Mouse (Mus musculus) c-Kit-positive CD71-positive TER-119-positive erythroid progenitor cells, embryonic 14.5 days (primary cell): ENCODE data around the gene Alox5ap.
A peak's percentile ranks its signal among the peaks of the same experiment; 100 is the strongest.

Experiments
- DNase-seq: peaks from one replicate; pipeline ENCODE4 v3.0.0-alpha.2; 2013; ENCODE audit warnings: low spot score

The Alox5ap gene

DNA sequence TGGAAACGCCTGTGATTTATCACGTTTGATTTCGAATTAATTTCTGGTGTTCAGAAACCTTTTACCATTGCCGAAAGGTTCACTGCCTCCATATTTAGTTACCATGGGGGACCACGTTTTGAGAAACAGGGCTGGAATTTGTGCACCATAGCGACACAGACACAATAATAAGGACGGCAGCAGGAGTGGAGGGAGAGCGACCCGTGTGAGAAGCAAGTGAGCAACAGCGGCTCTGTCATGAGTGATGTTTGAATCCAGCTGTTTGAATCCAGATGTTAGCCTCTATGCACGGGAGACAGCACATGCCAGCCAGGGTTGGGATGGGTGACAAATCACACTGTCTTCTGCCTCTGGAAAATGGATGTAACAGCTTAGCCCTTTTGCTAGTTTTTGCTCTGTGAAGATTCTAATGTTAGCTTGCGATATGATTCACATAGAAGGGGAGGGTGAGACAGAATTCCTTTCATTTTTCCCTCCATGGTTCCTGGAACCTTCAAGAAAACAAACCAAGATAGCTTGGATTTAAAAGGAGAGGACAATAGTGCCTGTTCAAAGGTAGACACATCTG, 50.0 kb downstream of the Alox5ap start:
- DNase-seq = no peak

DNA sequence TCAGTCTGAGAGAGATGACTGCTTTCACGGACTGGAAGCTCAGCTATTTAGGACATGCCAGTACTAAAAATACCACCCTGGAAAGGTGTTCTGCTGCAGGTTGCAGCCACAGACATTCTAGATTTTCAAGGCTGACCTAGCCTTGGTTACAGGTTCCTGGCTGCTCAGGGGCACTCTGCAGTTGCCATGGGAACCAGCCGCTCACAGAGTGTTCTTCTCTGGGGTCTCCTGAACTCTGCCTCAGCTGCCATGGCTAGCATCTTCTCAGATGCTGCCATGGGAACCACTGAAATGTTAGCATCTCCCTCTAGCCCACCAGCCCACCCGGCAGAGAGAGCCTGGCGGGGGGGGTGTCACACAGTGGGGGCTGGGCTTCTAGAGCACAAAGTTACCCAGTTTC, 52.4 kb downstream of the Alox5ap start:
- DNase-seq = no peak

DNA sequence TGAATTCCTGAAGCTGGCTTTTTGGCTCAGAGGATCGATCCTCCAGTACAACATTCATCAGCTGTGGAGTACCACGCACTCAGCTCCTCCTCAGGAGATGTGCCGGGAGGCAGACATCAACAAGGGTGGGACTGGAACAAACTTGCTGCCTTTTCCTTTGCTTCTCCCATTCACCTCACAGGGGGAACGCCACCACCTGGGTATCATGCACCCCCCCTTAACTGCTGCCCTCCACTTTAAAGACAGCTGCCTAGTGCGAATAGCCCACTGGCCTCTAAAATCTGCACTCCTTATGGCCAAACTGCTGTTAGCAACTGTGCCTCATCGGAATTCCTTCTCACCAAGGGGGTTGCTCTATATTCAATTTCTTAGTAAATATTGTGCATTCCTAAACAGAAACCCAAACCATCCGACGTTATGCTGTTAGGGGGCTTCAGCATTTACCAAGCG, 55.3 kb downstream of the Alox5ap start:
- DNase-seq = no peak

DNA sequence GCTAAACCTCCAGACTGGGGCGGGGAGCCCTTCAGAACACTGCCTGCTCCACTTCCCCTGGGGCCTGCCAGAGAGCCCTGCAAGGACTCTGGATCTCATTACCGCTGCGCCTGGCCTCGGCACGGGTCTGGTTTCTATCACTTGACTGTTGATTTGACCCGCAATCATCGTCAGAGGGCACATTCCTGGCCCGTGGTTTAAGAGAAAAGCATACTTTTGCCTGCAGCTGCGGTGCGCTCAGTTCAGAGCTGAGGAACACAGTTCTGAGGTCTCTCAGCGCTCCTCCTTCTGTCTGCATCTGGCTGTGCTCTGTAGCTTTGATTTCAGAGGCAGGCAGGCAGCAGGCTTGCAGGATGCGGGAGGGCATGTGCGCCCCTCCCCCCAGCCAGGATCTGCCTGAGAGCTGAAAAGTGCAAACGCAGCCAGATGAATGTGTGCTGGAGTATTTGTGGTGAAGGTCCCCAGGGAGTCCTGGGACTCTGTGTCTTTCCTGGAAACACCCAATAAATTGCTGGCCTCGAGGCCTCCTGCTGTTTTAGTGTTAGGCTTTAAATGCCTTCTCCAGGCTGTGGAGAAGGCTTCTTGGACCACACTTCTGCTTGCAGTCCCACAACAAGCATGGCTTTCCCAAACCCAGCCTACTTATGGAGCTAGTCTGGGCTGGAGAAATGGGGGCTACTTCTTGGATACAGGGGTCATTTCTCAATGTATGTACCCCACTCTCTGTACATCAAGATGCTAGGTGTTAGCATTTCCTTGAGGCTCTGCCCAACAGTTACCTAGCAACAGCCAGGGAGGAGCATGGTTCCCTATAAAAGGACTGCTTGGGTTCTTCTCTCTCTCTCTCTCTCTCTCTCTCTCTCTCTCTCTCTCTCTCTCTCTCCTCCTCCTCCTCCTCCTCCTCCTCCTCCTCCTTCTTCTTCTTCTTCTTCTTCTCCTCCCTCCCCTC, 56.2 kb downstream of the Alox5ap start:
- no peak for DNase-seq

DNA sequence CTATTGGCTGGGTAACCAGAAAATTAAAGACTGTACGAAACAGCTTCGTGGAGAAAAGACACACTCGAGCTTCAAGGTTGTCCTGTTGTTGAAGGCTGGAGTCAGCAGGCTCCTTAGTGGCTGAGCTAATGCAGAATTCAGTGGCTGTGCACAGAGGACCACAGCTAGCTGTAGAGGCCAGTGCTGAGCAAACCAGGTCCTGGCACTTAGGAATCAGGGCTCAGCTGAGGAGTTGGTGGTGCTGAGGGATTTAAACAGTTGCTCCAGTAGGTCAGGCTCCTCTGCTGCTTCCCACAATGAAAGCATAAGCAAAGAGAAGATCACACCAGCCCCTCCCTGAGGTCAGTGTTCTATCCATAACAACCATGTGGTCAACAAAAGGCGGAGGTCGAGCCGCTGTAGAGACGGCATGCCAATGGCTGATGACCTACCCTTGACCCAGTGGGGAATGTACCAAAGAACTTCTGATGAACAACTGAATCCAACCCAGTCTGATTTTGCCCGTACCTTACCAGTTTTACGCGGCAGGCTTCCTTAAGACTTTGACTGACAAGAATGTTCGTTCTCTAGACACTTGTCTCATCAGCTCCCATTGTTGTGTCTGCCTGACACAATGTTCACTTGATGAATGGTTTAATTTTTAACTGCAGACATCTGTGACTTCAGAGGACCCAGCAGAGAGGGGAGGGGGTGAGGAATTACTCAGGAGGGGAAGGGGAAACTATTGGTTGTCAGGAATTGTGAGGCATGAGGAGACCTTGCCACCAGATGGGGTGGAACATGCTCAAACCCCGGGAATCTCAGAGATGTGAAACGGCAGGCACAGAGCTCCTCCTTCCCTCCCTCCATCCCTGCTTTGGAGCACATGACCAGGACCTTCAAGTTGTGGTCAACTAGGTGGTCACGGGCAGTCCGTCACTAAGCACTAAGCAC, 57.6 kb downstream of the Alox5ap start:
- DNase-seq = no peak

DNA sequence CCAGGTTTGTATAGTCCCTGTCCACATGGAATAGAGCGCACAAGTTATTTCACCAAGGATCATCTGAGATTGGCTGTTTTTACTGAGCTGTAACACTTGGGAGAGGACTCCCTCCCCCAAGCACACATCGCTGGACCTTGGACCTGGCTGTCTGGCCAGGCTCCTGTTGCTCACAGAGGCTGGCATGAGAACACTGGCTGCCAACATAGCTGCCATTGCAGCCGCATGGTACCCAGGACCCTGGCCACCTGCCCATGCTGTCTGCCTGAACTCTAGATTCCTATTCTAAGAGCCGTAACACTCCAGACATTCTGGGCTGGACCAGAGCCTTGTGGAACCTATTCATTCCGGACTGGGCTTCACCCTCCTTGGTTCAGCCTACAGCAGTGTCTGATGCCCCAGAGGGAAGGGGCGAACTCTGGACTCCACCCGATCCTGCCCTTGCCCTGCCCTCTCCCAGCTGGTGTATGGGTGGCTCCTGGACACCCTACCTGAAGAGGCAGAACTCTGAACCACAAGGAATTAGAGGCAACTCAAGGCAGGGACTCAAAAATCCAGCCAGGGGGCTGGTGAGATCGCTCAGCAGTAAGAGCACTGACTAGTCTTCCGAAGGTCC, 58.5 kb downstream of the Alox5ap start:
- no peak for DNase-seq

DNA sequence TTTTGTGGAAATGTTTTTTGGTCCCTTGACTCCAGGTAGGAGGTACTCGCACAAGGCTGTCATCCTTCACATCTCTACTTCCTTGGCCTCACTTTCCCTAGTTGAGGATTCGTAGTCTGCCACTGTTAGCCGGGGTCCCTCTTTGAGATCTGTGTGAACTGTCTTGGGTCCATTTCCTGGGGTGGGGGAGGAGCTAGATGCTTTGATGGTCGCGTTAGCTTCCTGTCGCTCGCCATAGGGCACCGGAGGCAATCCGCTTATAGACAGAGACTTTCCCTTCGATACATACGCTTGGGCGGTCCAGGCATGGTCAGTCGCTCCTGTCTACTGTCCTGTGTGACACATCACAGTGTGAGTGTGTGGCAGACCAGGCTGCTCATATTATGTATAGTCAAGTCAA, 60.2 kb downstream of the Alox5ap start:
- no peak for DNase-seq

DNA sequence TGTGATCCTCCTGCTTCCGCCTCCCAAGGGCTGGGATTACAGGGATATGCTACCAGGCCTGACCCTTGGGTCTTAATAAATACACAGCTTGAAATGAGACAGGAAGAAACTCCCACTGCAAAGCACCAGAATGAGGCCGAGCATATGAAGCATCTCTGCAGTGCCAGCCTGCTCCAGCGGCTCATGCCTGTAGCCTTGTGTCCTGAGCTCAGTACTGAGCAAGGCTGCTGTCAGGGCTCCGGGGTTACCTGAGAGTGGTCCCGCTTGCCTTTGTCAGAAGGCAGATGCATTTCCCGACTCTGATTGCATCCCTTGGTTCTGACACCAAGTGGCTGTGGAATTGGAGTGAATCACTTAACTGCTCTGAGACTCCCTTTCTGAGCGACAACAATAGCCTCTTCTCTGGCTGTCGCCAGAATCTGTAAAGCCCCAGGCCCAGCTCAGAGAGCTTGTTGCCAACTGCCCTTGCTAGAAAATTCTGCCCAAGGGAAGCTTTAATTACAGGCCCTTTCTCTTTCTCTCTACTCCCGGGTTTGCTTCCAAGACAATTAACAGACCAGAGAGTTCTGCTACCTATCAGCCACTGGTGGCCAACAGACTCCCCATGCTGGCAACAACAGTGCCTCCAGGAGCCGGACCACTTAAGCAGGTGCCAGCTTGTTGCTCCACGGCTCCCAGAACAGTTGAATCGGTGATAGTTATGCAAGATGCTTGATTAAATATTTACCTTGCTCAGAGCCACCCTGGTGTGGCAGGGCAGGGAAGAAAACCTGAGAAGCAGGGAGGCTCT, 64.7 kb downstream of the Alox5ap start:
- no peak for DNase-seq

DNA sequence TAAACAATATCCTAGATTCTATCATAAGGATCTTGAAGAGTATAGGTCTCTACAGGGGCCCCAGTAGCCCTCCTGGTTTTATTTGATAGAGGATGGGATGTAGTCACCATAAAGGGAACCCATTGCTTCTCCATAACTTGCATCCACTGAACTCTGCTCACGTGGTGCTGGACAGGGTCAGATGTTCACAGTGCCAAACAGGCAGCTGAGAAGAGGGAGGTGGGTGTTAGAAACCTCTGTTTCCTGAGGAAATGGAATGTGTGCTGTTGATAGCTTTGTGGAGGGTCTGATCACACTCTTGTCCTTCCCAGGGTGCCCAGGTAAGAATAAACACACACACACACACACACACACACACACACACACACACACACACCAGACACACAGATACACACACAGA, 66.0 kb downstream of the Alox5ap start:
- no peak for DNase-seq

DNA sequence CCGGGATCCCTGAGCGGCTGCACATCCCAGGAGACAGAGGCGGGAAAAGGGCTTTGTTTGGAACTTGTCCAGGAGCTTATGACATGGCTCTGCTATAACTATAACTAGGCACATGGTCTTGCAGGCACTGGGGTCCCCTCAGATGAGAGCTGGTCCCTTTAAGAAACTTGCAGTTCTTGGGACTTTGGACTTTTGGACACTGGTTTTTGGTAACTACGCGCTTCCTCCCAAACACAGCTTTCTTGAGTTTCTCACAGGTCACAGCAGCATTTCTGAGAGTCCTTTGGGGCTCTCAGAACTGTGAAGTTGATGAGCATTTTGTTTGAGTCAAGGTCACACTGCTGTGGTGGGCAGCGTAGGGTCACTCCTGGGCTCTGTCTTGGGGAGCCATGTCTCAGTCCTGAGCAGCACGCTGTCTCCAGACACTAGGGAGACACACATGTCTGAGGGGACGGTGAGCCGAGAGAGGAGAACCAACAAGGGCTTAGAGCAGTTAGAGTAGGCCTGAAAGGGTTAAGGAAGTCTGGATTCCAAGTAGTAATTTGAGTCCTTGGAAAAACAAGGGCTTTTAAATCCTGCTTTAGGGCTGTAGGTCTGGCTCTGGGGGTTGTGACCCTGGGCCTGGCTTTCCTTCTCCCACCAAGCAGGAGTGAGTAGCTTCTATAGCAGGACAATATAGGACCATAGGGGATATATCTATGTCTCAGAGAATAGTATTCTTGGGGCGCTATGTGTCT, 67.0 kb downstream of the Alox5ap start:
- no peak for DNase-seq

DNA sequence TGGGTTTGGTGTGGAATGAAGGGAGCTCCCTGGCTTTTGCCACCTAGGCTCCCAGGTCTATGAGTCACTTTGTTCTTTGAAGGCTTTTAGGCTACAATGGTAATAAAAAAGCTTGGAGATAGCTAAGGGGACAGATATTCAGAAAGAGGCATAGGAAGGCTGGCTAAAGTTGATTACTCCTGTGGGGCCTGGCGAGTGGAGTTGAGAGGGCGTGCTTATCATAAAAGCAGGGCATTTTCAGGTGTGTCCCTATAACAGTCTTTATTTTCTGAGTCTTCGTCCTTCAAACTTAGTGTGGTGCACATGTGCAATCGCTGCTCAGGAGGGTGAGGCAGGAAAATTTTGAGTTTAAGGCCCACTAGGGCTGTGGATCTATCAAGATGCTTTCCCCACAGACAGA, 68.2 kb downstream of the Alox5ap start:
- no peak for DNase-seq

DNA sequence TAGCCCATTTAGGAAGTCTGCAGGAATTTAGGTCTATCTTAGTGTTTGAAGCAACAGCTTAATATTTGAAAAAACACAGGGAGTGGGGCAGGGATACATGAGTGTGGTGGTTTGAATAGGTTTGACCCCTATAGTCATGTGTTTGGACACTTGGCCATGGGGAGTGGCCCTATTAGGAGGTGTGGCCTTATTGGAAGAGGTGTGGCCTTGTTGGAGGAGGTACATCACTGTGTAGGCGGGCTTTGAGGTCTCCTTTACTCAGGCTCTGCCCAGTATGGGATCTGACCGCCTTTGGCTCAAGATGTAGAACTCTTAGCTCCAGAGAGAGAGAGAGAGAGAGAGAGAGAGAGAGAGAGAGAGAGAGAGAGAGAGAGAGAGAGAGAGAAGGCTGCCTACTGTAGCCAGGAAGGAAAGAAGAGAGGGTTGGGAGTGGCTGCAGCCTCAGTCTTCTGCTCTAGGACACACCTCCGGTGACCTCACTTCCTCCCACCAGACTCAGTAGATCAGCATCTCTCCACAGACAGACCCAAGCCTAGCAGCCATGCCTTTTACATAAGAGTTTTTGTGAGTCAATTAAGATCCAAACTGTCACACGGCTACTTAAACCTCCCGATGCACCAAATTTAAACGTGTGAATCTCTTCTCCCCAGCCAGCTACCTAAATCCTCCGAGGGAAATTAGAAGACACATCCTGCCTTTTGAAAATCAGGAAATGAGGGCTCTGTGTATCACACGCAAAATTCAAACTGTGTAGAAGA, 69.6 kb downstream of the Alox5ap start:
- DNase-seq = no peak

DNA sequence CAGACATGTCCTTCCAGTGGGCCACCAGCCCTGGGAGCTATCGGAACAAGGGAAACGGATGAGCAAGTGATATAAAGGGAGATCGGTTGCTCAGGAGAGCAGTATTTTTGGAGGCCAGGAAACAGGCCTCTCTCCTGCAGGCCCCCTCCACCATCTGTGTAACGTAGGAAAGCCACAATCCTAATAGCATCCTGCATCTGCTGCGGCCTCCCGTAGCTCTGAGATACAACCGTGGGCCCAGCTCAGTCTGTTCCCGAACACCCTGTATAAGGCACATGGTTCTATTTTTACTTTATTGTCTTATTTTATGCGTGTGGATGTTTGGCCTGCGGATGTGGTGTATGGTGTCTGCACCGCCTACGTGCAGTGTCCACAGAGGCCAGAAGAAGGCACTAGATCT, 70.4 kb downstream of the Alox5ap start:
- DNase-seq = no peak

DNA sequence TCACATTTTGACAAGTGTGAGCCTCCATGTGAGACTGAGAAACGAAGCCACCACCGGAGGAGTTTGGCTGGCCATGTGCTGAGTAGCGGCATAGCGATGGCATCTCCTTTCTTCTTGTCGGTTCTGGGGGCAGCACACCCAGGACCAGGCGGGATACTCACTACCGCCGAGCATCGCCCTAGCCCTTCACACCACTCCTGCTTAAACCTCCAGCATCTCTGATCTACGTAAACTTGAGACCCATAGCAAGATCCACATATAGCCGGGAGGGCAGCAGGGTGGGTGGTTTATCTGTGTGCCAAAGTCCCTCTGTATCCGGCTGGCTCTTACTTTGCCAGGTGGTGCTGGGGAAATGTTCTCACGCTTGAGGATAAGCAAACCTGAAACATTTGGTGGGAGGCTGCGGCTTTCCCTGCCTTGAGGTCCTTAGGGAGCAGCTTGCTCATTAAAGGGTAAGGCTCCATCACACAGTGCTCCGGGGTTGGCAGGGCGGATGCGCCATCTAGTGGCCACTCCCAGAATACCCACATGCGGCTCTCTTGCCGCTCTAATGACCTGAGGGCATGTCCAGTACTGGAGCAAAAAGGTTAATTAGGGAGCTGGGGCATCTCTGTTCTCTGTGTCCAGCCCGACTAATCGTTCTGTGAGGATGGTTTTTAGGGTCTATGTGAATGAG, 71.1 kb downstream of the Alox5ap start:
- DNase-seq = peak; percentile 63

DNA sequence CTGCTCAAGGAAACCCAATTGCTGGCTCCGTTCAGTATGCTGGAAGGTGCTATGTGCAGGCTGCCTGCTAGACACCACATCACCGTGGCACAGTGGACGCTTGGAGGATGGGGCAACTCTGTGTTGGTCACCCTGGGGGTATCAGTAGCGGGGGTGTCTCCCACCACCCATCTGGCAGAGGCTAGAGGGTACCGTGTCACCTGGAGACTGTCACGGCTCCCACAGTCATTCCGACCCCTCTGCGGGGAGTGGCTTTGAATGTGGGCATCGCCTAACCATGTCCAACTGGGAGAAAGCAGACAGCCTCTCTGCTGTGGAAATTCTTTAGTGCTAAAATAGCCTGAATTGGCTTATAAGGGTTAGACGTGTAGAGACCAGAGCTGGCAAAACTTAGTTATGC, 72.6 kb downstream of the Alox5ap start:
- DNase-seq = no peak
